Mouse (Mus musculus) left cerebral cortex, postnatal 4 days (tissue): ENCODE results near the gene Tfdp2. TPM values are rescaled to one million over a fixed set of nuclear protein-coding genes. Genes with fewer than 3 reads are reported as not detected.
"Not testable (repeated sequence)": the region's sequence is repeated elsewhere in the genome, so short reads cannot be mapped to it uniquely, and the experiment has no call there.

Source experiments
- DNase-seq: peaks from one replicate; pipeline ENCODE4 v3.0.0-alpha.2; 2022
- intact Hi-C: fragments of 180-260 bp; cut with DNase I; formaldehyde crosslinking; loops from one replicate; pipeline ENCODE4 v1.15.1; 2025
- total RNA-seq, 2 experiments: library from RNA; stranded (reverse); gene quantifications; 2 replicates each; pipeline ENCODE4 v1.2.3; 2021

Gene Tfdp2
- total RNA-seq, 2 experiments from 2014 or later, result 13.1 to 14.9 TPM

DNA sequence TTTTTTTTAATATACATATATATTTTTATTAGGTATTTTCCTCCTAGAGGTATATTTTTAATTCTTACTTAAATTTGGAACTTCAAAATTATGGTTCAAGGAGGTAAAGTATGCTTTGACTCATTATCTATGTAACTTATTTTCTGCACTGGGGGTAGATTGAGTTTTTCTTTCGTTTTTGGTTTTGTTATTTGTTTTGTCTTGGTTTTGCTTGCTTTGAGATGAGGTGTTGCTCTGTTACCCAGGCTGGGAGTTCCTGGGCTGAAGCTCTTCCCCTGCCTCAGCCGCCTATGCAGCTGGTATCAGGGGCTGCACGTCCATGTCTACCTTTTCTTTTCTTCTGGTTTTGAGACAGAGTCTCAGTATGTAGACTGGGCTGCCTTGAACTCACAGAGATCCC is 86.0 kb downstream of the Tfdp2 start:
- intact Hi-C loops, result loop anchor here (10.0 kb wide), 2 partner anchors 273 to 533 kb away; no protein-coding TSS in a partner anchor

DNA sequence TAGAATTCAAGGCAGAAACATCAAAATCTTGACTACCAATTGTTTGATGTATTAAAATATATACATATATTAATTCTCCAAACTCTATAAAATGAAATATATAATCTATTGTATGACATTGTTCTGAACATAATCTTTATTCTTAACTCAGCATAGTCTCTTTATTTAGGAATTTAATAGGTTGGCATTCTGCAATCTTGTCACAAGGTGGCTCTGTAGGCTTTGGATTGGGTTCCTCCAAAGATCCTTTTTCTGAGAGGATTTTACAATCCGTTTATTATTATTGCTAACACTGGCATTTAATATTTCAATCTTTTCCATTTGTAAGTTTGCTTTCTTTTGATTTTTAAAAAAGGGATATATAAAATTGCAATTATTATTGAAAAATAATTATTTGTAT is 88.8 kb downstream of the Tfdp2 start:
- intact Hi-C loops, result loop anchor here (10.0 kb wide), 2 partner anchors 270 to 530 kb away; no protein-coding TSS in a partner anchor
- DNase-seq, result no peak

More for the DNA sequence above, 86.0 kb downstream of the Tfdp2 start:
- DNase-seq, result no peak

DNA sequence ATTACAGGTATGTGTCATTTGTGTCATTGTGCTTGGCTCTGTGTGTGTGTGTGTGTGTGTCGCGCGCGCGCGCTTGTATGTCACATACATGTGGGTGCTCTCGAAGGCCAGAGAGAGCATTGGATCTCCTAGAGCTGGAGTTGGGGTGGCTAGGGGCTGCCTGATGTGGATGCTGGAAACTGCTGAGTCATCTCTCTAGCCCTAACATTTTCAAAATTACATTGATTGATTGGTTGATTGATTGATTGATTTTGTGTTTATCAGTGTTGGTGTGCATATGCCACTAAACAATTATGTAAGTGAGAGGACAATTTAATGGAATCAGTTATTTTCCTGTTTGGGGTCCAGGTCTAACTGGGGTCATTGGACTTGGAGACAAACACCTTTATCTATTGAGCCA is 96.1 kb downstream of the Tfdp2 start:
- intact Hi-C loops, result no loop called here

DNA sequence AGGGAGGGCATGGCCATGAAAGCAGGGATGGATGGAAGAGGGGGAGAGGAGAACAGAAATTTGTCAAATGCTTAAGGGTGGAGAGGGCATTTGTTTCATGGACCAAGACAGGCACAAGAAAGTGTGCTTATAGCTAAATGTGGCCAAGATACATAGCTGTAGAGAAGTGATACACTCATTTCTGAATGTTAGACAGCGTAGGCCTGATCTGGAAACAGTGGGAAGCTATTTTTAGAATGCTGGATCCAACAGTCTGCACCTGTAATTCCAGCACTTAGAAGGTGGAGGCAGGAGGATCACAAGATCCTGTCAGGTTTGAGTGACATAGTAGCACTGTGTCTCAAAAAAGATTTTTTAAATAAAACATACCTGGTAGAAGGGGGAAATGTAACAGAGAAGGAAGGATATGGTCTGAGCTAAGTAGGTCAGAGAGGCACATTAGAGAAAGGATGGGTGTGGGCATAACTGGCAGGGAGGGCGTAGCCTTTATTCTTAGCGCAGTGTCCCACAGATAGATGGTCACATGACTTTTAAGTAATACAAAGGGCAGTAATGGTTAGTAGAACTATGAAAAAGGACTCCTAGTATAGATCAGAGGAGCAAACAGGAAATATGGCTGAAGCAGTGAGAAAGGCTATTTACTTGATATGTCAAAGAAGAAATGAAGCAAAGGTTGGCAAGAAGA is 103.4 kb downstream of the Tfdp2 start:
- intact Hi-C loops, result no loop called here
- DNase-seq, result no peak

More for the DNA sequence above, 96.1 kb downstream of the Tfdp2 start:
- no peak for DNase-seq

DNA sequence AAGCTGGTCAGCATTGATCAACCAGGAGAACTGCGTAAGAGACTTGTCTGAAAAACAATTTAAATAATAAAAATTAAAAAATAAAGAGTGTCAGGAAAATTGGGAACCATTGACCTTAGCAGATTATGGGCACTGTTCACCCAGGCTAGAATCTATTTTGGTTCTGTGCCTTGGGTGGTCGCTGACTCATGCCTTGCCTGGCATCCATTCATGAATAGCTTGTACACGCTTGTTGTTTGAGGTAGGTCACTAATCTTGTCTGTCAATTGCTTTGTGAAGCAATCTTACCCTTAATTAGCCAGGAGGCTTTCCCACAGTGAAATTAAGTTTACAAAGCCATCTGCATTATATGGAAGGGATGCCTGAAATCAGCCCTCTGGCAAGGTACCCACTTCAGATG is 112.7 kb downstream of the Tfdp2 start:
- no peak for DNase-seq
- intact Hi-C loops, result no loop called here

DNA sequence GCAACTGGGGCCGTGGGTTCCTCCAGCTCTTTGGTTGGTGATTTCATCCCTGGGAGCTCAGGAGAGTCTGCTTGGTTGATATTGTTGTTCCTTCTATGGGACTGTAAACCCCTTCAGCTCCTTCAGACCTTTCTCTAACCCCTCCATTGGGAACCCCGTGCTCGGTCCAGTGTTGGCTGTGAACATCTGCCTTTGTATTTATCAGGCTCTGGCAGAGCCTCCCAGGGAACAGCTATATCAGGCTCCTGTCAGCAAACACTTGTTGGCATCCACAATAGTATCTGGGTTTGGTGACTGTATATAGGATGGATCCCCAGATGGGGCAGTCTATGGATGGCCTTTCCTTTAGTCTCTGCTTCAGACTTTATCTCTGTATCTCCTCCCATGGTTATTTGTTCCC is 116.0 kb downstream of the Tfdp2 start:
- intact Hi-C loops, result no loop called here
- no peak for DNase-seq

DNA sequence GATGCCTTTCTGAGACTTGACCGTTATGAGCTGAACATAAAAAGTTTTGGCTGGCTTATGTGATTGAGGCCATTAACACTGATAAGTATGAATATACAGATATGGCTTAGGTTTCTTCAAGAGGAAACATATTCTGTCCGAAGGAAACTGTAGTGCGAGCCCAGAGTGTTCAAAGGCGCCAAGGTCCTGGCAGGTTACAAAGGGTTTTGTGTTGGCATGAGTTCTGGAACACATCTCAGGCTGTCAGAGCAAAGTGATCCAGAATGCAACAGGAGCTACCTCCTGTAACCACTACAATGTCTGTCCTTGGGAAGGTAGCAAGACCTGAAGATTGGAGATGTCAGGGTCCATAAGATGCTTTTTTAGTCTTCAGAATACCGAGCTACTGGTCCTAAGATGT is 123.3 kb downstream of the Tfdp2 start:
- intact Hi-C loops, result no loop called here
- no peak for DNase-seq

DNA sequence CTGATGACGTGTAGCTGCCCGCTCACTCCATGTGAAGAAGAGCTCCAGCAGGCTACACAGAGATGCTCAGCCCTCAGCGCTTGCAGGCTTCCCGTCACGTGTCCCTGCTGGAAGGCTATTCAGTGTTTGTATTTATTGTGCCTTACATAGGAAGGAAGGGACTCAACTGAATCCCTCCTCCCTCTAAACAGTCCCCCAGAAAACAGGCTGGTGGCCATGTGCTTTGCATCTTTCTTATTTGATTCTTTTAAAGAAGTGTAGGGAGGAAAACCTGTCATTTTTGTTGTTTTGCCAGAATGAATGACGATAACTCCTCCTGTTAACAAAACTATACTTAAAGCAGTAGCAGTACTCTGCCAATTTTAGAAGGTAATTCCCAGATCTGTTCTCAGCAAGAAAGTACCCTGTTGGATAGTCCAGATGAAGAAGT is 124.5 kb downstream of the Tfdp2 start:
- DNase-seq, result no peak
- intact Hi-C loops, result no loop called here

DNA sequence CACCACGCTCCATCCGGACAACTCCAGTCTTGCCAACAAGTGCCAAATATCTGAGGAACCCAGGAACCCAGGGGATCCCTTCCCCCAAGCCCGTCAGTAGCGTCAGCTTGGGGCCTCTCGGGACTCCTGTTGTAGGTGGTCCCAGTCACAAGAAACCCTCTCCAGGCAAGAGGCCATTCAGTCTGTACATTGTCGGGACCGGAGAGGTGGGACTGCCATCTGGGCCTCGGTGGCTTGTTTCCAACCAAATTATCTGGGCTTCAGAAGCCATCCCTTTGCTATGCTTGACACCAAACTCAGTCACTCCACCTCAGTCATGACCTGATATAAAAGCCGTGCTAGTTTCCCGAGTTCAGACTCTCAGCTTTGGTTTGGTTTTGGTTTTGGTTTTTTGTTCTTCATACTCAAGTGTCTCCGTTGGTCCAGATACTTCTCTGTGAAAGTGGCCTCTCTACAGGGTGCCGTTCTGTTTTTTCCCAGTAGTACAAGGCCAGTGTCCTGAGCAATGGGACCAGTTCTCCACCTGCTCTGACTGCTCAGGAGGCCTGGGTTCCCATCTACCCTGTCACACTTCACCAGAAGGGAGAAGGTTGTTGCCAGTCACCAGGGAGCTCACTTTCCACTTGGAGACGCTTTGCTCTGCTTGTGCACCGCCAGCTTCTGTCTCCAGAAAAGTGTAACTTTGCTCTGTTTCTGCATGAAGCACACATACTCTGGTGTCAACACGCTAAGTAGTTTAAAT is 126.5 kb downstream of the Tfdp2 start:
- peak; percentile 80 for DNase-seq
- intact Hi-C loops, result no loop called here

DNA sequence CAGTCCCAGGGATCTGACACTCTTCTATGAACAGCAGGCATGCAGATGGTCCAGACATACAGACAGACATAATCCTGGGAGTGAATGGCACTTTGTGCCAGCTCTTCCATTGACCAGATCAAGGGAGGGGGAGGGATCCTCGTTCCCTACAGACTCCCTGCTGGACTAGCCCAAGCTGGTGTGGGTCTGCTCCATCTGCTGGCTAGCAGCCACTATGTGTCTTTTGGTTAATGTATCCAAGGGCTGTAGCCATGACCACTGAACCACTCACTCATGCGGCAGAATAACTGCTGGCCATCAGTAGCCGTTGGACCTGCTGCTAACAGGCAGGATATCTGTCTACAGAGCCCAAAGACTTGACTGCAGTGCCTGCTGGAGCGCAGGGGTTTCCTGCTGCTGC is 128.4 kb downstream of the Tfdp2 start:
- DNase-seq, result peak; percentile 93
- intact Hi-C loops, result no loop called here

DNA sequence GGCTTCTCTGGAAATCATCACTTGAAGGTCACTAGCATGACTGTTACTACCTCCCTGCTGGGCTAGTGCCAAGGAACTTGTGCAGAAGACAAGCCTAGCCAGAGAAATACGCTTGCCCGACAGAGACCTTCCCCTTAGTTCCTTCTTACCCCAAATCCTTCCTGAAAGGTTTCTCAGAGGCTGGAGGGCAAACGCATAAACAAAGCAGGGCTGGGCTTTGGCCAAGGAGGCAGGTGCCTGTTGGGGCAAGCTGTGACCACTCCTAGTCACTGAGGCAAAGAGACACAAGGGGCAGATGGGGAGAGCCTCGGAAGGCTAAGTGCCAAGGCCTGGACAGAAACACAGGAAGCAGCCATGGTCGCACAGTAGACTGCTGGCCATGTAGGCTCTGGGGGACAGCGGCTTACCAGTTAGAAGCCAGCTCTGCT is 130.4 kb downstream of the Tfdp2 start:
- intact Hi-C loops, result no loop called here
- peak; percentile 96 for DNase-seq

DNA sequence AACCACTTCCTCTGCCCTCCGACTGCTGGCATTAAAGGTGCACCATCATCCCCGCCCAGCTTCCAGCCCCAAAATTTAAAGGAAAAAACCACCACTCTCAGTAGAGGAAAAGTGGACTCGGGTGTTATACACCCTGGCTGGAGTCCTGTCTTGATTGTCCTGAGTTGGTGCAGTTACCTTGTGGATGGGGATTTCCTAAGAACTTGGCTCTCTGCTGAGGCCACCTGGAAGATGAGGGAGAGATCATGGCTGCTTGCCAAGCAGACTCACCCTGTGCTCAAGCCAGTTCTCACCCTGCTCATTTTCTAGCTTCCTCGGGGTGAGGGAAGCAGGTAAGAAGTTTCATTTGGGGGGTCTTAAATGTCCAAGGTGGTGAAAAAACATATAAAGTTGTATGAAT is 132.2 kb downstream of the Tfdp2 start:
- intact Hi-C loops, result no loop called here
- DNase-seq, result peak; percentile 30

DNA sequence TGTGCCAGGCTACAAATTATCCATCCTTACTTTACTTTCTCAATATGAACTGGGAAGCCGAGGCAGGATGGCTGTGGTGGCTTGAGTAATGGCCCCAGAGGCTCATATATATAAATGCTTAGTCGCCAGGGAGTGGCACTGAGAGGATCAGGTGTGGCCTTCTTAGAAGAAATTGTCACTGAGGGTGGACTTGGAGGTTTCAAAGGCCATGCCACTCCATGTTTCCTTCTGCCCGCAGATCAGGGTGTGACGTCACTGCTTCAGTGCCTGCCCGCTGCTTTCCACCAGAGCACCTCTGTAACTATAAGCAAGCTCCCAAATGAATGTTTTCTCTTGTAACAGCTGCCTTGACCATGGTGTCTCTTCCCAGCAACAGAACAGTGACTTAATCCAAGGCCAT is 135.1 kb downstream of the Tfdp2 start:
- intact Hi-C loops, result no loop called here
- DNase-seq, result no peak

DNA sequence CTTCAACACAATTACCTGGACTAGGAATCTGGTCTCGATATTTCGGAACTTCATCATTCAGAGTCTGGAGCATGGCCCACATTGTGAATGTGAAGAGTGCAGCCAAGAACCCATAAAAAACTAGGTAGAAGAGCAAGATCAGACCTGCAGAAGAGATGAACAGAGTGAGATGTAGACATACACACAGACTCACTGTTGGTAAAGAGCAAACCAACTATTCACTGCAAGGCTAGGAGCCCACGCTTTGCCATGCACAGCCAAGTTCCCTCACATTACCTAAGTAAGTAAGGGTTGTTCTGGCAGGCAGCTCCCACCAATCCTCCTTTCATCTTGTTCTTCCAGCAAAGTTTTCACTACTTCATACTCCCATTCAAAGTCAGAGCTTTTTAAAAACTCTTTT is 149.7 kb downstream of the Tfdp2 start:
- no peak for DNase-seq
- intact Hi-C loops, result no loop called here

DNA sequence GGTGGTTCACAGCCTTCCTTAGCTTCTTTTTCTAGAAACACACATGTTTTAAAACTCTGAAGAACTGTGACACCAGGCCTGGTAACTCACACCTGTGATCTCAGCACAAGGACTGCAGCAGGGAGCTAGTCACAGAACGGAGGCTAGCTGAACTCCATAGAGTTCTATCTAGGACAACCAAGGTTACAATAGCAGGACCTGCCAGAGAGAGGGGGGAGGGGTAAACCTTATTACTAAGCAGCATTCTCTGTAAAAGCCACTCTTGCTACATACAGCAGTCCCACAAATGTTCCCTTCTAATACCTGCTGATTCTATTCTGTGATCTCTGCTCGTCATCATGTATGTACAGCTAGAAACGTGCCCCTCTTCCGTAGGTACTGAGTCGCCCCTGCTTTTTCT is 152.8 kb downstream of the Tfdp2 start:
- intact Hi-C loops, result no loop called here
- DNase-seq, result no peak

DNA sequence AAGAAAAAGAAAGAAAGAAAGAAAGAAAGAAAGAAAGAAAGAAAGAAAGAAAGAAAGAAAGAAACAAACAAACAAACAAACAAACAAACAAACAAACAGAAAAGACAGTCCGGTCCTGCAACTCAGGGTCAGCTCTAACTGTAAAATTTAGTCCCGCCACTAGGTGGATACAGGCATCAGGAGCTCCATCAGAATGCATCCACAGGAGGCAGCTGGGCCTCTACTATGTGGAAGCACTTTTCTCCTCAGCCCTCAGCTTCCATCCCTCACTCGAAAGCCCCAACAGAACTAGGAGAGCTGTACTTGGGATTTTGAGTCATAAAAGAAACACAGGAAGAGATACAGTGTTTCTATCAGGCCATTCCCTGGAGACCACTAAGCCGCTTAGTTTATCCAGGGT is 153.9 kb downstream of the Tfdp2 start:
- intact Hi-C loops, result no loop called here
- peak; percentile 62 for DNase-seq

DNA sequence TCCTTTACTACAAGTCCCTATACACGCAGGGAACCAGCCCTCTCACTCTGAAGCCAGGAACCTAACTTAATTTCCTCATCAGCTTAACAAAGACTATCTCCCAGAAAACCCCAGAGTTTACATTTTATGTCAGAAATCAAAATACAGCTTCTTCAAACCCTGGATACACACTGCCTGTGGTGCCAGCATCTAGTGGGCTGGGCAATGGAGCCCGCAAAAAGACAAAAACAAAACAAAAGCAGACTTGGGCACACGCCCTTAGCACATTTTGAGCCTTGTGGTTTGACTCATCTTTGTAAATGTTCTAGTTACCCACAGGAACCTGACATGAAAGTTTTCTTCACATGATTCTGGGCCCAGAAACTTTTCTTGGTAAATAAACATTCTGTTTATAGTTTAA is 154.4 kb downstream of the Tfdp2 start:
- no peak for DNase-seq
- intact Hi-C loops, result no loop called here

DNA sequence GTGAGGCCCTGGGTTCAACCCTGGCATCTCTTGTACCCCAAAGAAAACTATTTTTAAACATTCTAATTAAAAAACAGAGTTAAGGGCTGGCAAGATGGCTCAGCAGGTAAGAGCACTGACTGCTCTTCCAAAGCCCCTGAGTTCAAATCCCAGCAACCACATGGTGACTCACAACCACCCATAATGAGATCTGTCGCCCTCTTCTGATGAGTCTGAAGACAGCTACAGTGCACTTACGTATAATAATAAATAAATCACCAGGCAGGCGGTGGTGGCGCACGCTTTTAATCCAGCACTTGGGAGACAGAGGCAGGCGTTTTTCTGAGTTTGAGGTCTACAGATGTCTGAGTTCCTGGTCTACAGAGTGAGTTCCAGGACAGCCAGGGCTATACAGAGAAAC is 155.7 kb downstream of the Tfdp2 start:
- DNase-seq, intact Hi-C loops: not testable (repeated sequence)

DNA sequence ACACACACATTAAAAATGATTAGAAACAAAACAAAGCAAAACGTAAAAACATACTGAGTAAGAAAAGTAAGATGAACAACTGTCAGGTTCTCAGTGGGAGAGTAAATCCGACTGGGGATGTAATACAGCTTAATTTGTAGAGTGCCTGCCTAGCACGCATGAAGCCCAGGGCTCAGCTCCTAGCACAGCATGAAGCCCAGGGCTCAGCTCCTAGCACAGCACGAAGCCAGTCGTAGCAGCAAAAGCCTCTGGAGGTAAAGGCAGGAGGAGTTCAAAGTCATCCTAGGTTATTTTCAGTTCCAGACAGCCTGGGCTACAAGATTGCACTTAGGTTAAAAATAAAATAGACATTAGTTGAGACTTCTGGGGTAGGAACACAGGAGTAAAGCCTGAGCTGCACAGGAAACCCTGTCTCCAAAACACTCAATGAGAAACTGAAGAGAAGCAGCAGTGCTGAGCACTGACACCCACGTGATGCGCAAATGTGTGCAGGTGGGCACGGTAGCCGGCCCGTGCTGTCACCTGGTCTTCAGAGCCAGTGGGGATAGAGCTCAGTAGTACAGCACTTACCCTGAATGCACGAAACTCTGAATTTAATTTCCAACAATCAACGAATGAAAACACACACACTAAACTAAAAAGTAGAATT is 157.2 kb downstream of the Tfdp2 start:
- intact Hi-C loops, result no loop called here
- no peak for DNase-seq

DNA sequence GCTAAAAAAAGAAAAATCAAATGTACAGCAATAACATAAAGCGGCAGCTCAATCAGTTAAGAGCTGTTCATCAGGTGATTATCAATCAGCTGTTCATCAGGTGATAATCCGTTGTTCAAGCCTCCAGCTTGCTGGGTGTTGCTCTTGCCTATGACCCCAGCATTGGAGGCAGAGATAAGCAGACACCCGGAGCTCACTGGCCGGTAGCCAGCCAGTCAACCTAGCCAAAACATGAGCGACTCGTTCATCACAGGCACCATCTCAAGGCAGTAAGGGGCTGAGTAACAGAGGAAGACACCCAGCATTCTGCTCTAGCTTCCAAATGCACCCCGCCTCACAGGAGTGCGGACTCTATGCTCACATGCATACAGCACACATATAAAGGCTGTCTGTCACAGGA is 157.7 kb downstream of the Tfdp2 start:
- intact Hi-C loops, result no loop called here
- DNase-seq, result peak; percentile 53

DNA sequence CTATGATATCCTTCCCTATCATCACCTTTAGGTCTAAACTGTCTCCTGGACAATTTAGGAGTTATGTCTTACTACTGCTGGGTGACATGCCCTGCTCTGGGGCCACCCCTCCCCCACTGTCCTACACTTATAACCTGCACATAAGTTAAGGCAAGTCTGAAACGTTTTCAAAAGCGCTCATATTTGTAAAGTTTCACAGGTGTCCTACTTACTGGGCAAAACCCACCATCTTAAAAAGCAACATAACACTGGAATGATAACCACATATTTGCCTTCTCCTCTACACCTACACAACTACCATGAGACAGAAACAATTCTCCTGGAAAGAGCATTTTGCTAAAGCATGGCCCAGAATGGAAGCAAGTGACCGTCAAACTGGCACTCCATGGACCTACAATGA is 164.0 kb downstream of the Tfdp2 start:
- no peak for DNase-seq
- intact Hi-C loops, result loop anchor here (10.0 kb wide), 1 partner anchor 135 kb away; no protein-coding TSS in a partner anchor
